Mouse (Mus musculus): ENCODE data around the gene Zfpl1. TPM values are rescaled to one million over a fixed set of nuclear protein-coding genes. Genes with fewer than 3 reads are reported as not detected.
A peak's percentile ranks its signal among the peaks of the same experiment; 100 is the strongest.

Zfpl1 gene
- total RNA-seq, 1 experiment = 39.4 TPM

DNA sequence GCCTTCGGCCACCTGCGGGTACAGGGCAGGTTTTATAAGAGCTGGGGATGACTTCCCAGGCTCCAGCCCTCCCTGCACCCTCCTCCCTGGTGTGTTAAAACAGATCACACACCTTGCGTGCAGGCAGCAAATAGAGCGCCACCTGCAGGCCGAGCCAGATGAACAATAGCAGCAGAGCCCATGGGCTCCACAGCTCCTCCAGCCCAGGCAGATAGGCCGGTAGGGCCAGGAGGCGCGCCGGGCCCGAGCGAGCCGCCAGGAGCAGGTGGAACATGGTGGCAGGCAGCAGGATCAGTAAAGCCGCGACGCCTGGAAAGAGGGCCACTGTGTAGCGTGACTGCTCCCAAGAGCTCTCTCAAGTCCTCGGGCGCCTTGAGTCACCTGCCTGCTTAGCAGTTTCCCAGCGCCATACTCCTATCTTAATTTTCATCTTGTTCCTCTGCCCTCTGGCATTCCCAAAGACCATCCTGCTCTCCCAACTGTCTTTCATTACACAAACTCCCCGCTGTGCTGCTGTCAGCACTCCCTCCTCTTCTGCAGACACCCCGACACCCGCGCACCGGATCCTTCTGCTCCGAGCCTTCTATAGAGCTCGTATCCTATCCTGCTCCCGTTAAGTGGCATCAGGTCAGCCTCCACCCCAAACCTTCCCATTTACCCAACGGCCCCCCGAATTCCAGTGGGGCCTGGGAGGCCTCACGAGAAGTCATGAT is 17.6 kb downstream of the Zfpl1 start:
- Histone ChIP-seq H3K9me3 (ENCODE audit: control insufficient read depth, insufficient read depth, low read depth, low read length) (no peaks in the 10 kb centered on the region), H3K9ac (ENCODE audit: insufficient read depth, low read depth, low read length, poor library complexity, severe bottlenecking) (peak overlapping the region; percentile 73), H3K4me1 (ENCODE audit: control insufficient read depth in 2 of 2, insufficient read depth in 2 of 2, low read length in 2 of 2, poor library complexity in 1 of 2) (peaks cover 0 to 14% of the 10 kb centered on the region in 2 experiments; a peak in 1 of 4 replicates), H3K36me3 (ENCODE audit: control insufficient read depth, insufficient read depth, low read length, poor library complexity, severe bottlenecking) (peaks cover 3% of the 10 kb centered on the region; the same call in 1 of the 2 replicates), H3K4me3 (ENCODE audit: insufficient read depth in 1 of 2, low read depth in 1 of 2, low read length in 2 of 2, poor library complexity in 1 of 2, severe bottlenecking in 1 of 2) (peak overlapping the region; percentile 71 to 95), H3K27ac (ENCODE audit: insufficient read depth, low read depth, low read length, poor library complexity, severe bottlenecking) (peak overlapping the region; percentile 28; the same call in 1 of the 2 replicates)
- in situ Hi-C loops (cut with MboI; ENCODE audit: low sequenced_read_pairs in 2 of 2, unreplicated experiment in 2 of 2) = no loop called here
- TF ChIP-seq ZC3H11A (IDR thresholded peaks at IDR 0.05; ENCODE audit: borderline replicate concordance, low read depth, low read length) = no peak
- TF ChIP-seq MAFK (IDR thresholded peaks at IDR 0.05; ENCODE audit: insufficient read depth, low read depth, low read length) = no peak
- TF ChIP-seq ZNF384 (IDR thresholded peaks at IDR 0.05; ENCODE audit: low read depth, low read length) = no peak
- no peak for TF ChIP-seq CHD2 (IDR thresholded peaks at IDR 0.05; ENCODE audit: low read depth, low read length)
- TF ChIP-seq HCFC1 (IDR thresholded peaks at IDR 0.05; ENCODE audit: borderline replicate concordance, insufficient read depth, low read length) = no peak
- peak; percentile 85 for DNase-seq (ENCODE audit: low read depth, low spot score)

DNA sequence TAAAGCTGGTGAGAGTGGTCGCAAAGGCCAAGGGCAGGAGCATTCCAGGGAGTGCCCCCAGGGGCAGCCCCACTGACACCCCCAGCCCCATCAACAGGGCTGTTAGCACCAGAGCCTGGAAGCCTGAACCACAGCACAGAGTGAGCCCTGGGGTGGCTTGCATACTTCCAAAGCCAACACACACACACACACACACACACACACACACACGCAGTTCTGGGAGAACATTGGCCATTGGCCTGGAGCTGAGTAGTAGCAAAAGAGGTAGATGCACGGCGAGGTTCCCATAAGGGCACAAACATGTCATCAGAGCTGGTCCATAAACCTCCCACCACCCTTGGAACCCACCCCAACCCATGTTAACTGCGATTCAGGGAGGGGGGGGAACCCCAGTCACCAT is 18.2 kb downstream of the Zfpl1 start:
- peak overlapping the region; percentile 45 for H3K9ac ChIP-seq (ENCODE audit: insufficient read depth, low read depth, low read length, poor library complexity, severe bottlenecking)
- peaks cover 3% of the 10 kb centered on the region; the same call in 1 of the 2 replicates for H3K36me3 ChIP-seq (ENCODE audit: control insufficient read depth, insufficient read depth, low read length, poor library complexity, severe bottlenecking)
- TF ChIP-seq ZNF384 (IDR thresholded peaks at IDR 0.05; ENCODE audit: low read depth, low read length) (no peak), CHD2 (IDR thresholded peaks at IDR 0.05; ENCODE audit: low read depth, low read length) (no peak), HCFC1 (IDR thresholded peaks at IDR 0.05; ENCODE audit: borderline replicate concordance, insufficient read depth, low read length) (no peak), ZC3H11A (IDR thresholded peaks at IDR 0.05; ENCODE audit: borderline replicate concordance, low read depth, low read length) (no peak), MAFK (IDR thresholded peaks at IDR 0.05; ENCODE audit: insufficient read depth, low read depth, low read length) (no peak)
- no peak overlapping the region for H3K27ac ChIP-seq (ENCODE audit: insufficient read depth, low read depth, low read length, poor library complexity, severe bottlenecking)
- H3K4me3 ChIP-seq (ENCODE audit: insufficient read depth in 1 of 2, low read depth in 1 of 2, low read length in 2 of 2, poor library complexity in 1 of 2, severe bottlenecking in 1 of 2) = peak overlapping the region; percentile 25 to 95
- no peak for DNase-seq (ENCODE audit: low read depth, low spot score)
- in situ Hi-C loops (cut with MboI; ENCODE audit: low sequenced_read_pairs in 2 of 2, unreplicated experiment in 2 of 2) = no loop called here
- peaks cover 0 to 12% of the 10 kb centered on the region in 2 experiments; a peak in 1 of 4 replicates for H3K4me1 ChIP-seq (ENCODE audit: control insufficient read depth in 2 of 2, insufficient read depth in 2 of 2, low read length in 2 of 2, poor library complexity in 1 of 2)
- no peaks in the 10 kb centered on the region for H3K9me3 ChIP-seq (ENCODE audit: control insufficient read depth, insufficient read depth, low read depth, low read length)

GRCm38 (mm10) chr19:6063081-6063480 is 21.7 kb downstream of the Zfpl1 start:
- Histone ChIP-seq H3K4me1 (ENCODE audit: control insufficient read depth in 2 of 2, insufficient read depth in 2 of 2, low read length in 2 of 2, poor library complexity in 1 of 2) (peaks cover 0 to 11% of the 10 kb centered on the region in 2 experiments; a peak in 2 of 4 replicates), H3K27ac (ENCODE audit: insufficient read depth, low read depth, low read length, poor library complexity, severe bottlenecking) (no peak overlapping the region), H3K9me3 (ENCODE audit: control insufficient read depth, insufficient read depth, low read depth, low read length) (no peaks in the 10 kb centered on the region), H3K4me3 (ENCODE audit: insufficient read depth in 1 of 2, low read depth in 1 of 2, low read length in 2 of 2, poor library complexity in 1 of 2, severe bottlenecking in 1 of 2) (no peak overlapping the region), H3K36me3 (ENCODE audit: control insufficient read depth, insufficient read depth, low read length, poor library complexity, severe bottlenecking) (peaks cover 17% of the 10 kb centered on the region), H3K9ac (ENCODE audit: insufficient read depth, low read depth, low read length, poor library complexity, severe bottlenecking) (no peak overlapping the region)
- in situ Hi-C loops (cut with MboI; ENCODE audit: low sequenced_read_pairs in 2 of 2, unreplicated experiment in 2 of 2) = no loop called here
- DNase-seq (ENCODE audit: low read depth, low spot score) = no peak
- TF ChIP-seq HCFC1 (IDR thresholded peaks at IDR 0.05; ENCODE audit: borderline replicate concordance, insufficient read depth, low read length) = no peak
- no peak for TF ChIP-seq MAFK (IDR thresholded peaks at IDR 0.05; ENCODE audit: insufficient read depth, low read depth, low read length)
- TF ChIP-seq ZC3H11A (IDR thresholded peaks at IDR 0.05; ENCODE audit: borderline replicate concordance, low read depth, low read length) = no peak
- no peak for TF ChIP-seq ZNF384 (IDR thresholded peaks at IDR 0.05; ENCODE audit: low read depth, low read length)
- no peak for TF ChIP-seq CHD2 (IDR thresholded peaks at IDR 0.05; ENCODE audit: low read depth, low read length)

DNA sequence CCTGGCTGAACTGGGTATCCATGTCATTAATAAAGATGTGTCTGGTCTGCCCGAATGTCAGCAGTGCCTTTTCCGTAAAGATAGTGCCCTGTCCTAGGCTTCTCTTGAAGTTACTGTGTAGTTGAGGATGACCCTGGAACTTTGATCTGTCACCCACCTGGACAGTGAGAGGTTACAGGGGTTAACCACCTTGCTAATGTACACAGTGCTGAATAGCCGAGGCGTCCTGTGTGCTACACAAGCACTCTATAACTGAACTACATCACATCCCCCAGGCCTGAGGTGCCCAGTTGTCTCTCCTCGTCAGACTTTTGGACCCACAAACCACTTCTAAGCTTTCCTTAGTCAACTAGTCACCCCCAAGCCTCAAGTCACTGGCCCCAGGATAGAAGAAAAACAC is 22.3 kb downstream of the Zfpl1 start:
- no peak overlapping the region for H3K27ac ChIP-seq (ENCODE audit: insufficient read depth, low read depth, low read length, poor library complexity, severe bottlenecking)
- H3K36me3 ChIP-seq (ENCODE audit: control insufficient read depth, insufficient read depth, low read length, poor library complexity, severe bottlenecking) = peaks cover 17% of the 10 kb centered on the region
- H3K4me3 ChIP-seq (ENCODE audit: insufficient read depth in 1 of 2, low read depth in 1 of 2, low read length in 2 of 2, poor library complexity in 1 of 2, severe bottlenecking in 1 of 2) = peak overlapping the region; percentile 52 to 82; a peak in 3 of 4 replicates
- H3K9me3 ChIP-seq (ENCODE audit: control insufficient read depth, insufficient read depth, low read depth, low read length) = no peaks in the 10 kb centered on the region
- H3K9ac ChIP-seq (ENCODE audit: insufficient read depth, low read depth, low read length, poor library complexity, severe bottlenecking) = peak overlapping the region; percentile 94; the same call in 1 of the 2 replicates
- in situ Hi-C loops (cut with MboI; ENCODE audit: low sequenced_read_pairs in 2 of 2, unreplicated experiment in 2 of 2) = no loop called here
- no peak for DNase-seq (ENCODE audit: low read depth, low spot score)
- TF ChIP-seq HCFC1 (IDR thresholded peaks at IDR 0.05; ENCODE audit: borderline replicate concordance, insufficient read depth, low read length) = no peak
- TF ChIP-seq ZNF384 (IDR thresholded peaks at IDR 0.05; ENCODE audit: low read depth, low read length) = no peak
- no peak for TF ChIP-seq MAFK (IDR thresholded peaks at IDR 0.05; ENCODE audit: insufficient read depth, low read depth, low read length)
- TF ChIP-seq ZC3H11A (IDR thresholded peaks at IDR 0.05; ENCODE audit: borderline replicate concordance, low read depth, low read length) = no peak
- TF ChIP-seq CHD2 (IDR thresholded peaks at IDR 0.05; ENCODE audit: low read depth, low read length) = no peak
- peaks cover 0 to 8% of the 10 kb centered on the region in 2 experiments; a peak in 2 of 4 replicates for H3K4me1 ChIP-seq (ENCODE audit: control insufficient read depth in 2 of 2, insufficient read depth in 2 of 2, low read length in 2 of 2, poor library complexity in 1 of 2)

All from ES-E14 (cell line).